Comparison of ENCODE assay signal across 7 mouse cellular contexts in genomic region chr3:115713417-115714048, GRCm38 (mm10). TPM values are rescaled to one million over a fixed set of nuclear protein-coding genes. Genes with fewer than 3 reads are reported as not detected.
A peak's percentile ranks its signal among the peaks of the same experiment; 100 is the strongest.
DNase-seq lines count a peak whose midpoint lies in the region; ATAC-seq and TF ChIP-seq lines count a peak whose summit lies in the region.

No protein-coding gene starts in this region.

- WGBS in heart, embryonic 16.5 days = 11% methylated on average over 22 of the region's 22 CpGs
- 6% methylated on average over 22 of the region's 22 CpGs for WGBS in liver, embryonic 13.5 days (ENCODE audit: insufficient replicate concordance)
- 14% methylated on average over 22 of the region's 22 CpGs for WGBS in olfactory bulb, adult 2 months

- H3K4me2 ChIP-seq in heart, embryonic 16.5 days (ENCODE audit: low read depth, low read length) = peak overlapping the region; percentile 80
- peak overlapping the region; percentile 90 for H3K4me2 ChIP-seq in liver, embryonic 13.5 days

- H3K9me3 ChIP-seq in heart, embryonic 16.5 days (replicated peaks; ENCODE audit: control insufficient read depth, low read length) = no peaks in the 10 kb centered on the region
- H3K9me3 ChIP-seq in liver, embryonic 13.5 days (replicated peaks) = no peaks in the 10 kb centered on the region

- peak; percentile 49 to 63 for DNase-seq in B cell, adult 2 months
- DNase-seq in NIH3T3 (ENCODE audit: low read depth) = peak; percentile 47
- DNase-seq in liver, embryonic 13.5 days = no peak
- no peak for DNase-seq in urinary bladder, postnatal 4 days (ENCODE audit: low spot score in 2 of 2)

- peak overlapping the region; percentile 93 for H3K9ac ChIP-seq in heart, embryonic 16.5 days (ENCODE audit: low read length)
- H3K9ac ChIP-seq in liver, embryonic 13.5 days = peak overlapping the region; percentile 72

- no peaks in the 10 kb centered on the region for H3K27me3 ChIP-seq in heart, embryonic 16.5 days (ENCODE audit: control insufficient read depth, insufficient read depth, low read length)
- no peaks in the 10 kb centered on the region for H3K27me3 ChIP-seq in liver, embryonic 13.5 days

- H3K4me3 ChIP-seq in heart, embryonic 16.5 days (ENCODE audit: low read length) = peak overlapping the region; percentile 85
- peak overlapping the region; percentile 69 for H3K4me3 ChIP-seq in liver, embryonic 13.5 days (replicated peaks)
- peak overlapping the region; percentile 42 for H3K4me3 ChIP-seq in olfactory bulb, adult 2 months (ENCODE audit: insufficient read depth, low read depth, low read length)

- H3K4me1 ChIP-seq in heart, embryonic 16.5 days (ENCODE audit: control insufficient read depth, insufficient read depth, low read length) = peaks cover 44% of the 10 kb centered on the region
- H3K4me1 ChIP-seq in liver, embryonic 13.5 days (replicated peaks) = peaks cover 53% of the 10 kb centered on the region
- H3K4me1 ChIP-seq in olfactory bulb, adult 2 months (ENCODE audit: control insufficient read depth, insufficient read depth, low read length) = peaks cover 16% of the 10 kb centered on the region

- H3K27ac ChIP-seq in heart, embryonic 16.5 days (ENCODE audit: low read length) = peak overlapping the region; percentile 98
- peak overlapping the region; percentile 25; the same call in 1 of the 2 replicates for H3K27ac ChIP-seq in liver, embryonic 13.5 days
- peak overlapping the region; percentile 79 for H3K27ac ChIP-seq in olfactory bulb, adult 2 months (ENCODE audit: insufficient read depth, low read depth, low read length)

- no peak for ATAC-seq in heart, embryonic 16.5 days (replicated peaks; ENCODE audit: extremely low read depth, insufficient read depth, low FRiP score)
- no peak for ATAC-seq in liver, embryonic 13.5 days (ENCODE audit: low read depth)
- no peak for ATAC-seq in frontal cortex, adult (ENCODE audit: low TSS enrichment)

- TF ChIP-seq CTCF in olfactory bulb, adult 2 months (IDR thresholded peaks at IDR 0.05; ENCODE audit: insufficient read depth, low read depth, low read length) = no peak

- no peak for TF ChIP-seq POLR2A in olfactory bulb, adult 2 months (IDR thresholded peaks at IDR 0.05; ENCODE audit: insufficient read depth, low read depth, low read length)

- H3K36me3 ChIP-seq in heart, embryonic 16.5 days (ENCODE audit: control insufficient read depth, insufficient read depth) = peaks cover 20% of the 10 kb centered on the region
- peaks cover 12% of the 10 kb centered on the region for H3K36me3 ChIP-seq in liver, embryonic 13.5 days

RNA-seq across cellular contexts. Expression of gene S1pr1, which starts 1.3 kb away (rescaled TPM):
- polyA plus RNA-seq in heart, embryonic 16.5 days (2015; fragmentation: Nextera tagmentation; extraction: Ambion mirVana) = 88.9 and 92.1 TPM in 2 replicates
- 7.5 and 10.7 TPM in 2 replicates for polyA plus RNA-seq in liver, embryonic 13.5 days (2015; fragmentation: Nextera tagmentation; extraction: Ambion mirVana)
- not detected in 2 replicates for polyA plus RNA-seq in olfactory bulb, adult 2 months (2012; ENCODE audit: insufficient read depth, insufficient read length, low replicate concordance, missing spikeins)

Comparison
In these comparisons a context has a peak if more than half of its experiments do, and no peak if none do; other contexts are left out.
1. DNase-seq: peak in B cell, adult 2 months (2 of 2) and NIH3T3 (single experiment); none in liver, embryonic 13.5 days (single experiment) and urinary bladder, postnatal 4 days (0 of 2).
2. H3K27ac ChIP-seq: peak in every context shown above with its lines; median percentile 98 in heart, embryonic 16.5 days; 79 in olfactory bulb, adult 2 months; 25 in liver, embryonic 13.5 days.
3. Peak in every context shown above with its lines, with median percentiles within 50 percentile points of each other: H3K4me3 ChIP-seq.